In the genomic region with DNA sequence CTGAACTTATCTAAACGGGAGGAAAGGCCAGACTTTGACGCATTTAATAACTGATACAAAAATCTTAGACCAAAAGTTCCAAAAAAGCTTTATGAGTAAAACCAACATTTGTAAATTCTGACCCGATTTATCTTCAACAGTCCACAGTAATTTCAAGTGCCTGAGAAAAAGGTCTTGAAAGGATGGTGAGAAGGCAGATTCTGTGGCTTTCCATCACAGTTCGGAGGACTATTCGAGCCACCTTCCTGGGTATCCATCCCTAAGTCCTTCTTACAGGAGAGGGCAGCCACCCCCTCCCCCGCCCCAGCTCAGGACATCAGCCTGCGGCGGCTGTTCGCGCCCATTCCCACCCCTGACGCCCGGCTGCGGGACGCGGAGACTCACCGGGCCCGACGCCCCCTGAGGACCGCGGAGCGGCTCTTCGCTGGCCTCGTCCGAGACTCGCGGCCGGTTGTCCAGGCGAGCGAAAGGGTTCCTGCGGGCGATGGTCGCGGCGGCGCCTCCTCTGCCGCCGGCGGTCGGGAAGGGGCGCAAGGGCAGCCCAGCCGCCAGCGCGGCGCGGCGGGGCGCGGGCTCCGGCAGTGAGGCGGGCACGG, we compare ENCODE assay signal across 8 mouse cellular contexts. TPM values are rescaled to one million over a fixed set of nuclear protein-coding genes. Genes with fewer than 3 reads are reported as not detected.
A peak's percentile ranks its signal among the peaks of the same experiment; 100 is the strongest.
DNase-seq lines count a peak whose midpoint lies in the region; ATAC-seq and TF ChIP-seq lines count a peak whose summit lies in the region.

No protein-coding gene starts in this region.

- peak overlapping the region; percentile 93 for H3K4me2 ChIP-seq in heart, embryonic 14.5 days (ENCODE audit: low read length)
- H3K4me2 ChIP-seq in hindbrain, postnatal 0 days (ENCODE audit: low read depth, low read length) = peak overlapping the region; percentile 87
- H3K4me2 ChIP-seq in midbrain, embryonic 15.5 days = peak overlapping the region; percentile 87

- no peak for TF ChIP-seq CTCF in hindbrain, postnatal 0 days (IDR thresholded peaks at IDR 0.05; ENCODE audit: low read depth)

- peaks cover 2 to 5% of the 10 kb centered on the region in 2 experiments; a peak in 3 of 4 replicates for H3K4me1 ChIP-seq in heart, embryonic 14.5 days (ENCODE audit: control insufficient read depth in 2 of 2, insufficient read depth in 2 of 2, low read length in 2 of 2)
- no peaks in the 10 kb centered on the region for H3K4me1 ChIP-seq in hindbrain, postnatal 0 days (ENCODE audit: insufficient read depth, low read length)
- peaks cover 20% of the 10 kb centered on the region for H3K4me1 ChIP-seq in midbrain, embryonic 15.5 days

- H3K9me3 ChIP-seq in heart, embryonic 14.5 days (ENCODE audit: control insufficient read depth, low read length) = no peaks in the 10 kb centered on the region
- H3K9me3 ChIP-seq in hindbrain, postnatal 0 days (ENCODE audit: low read length) = no peaks in the 10 kb centered on the region
- no peaks in the 10 kb centered on the region for H3K9me3 ChIP-seq in midbrain, embryonic 15.5 days

- H3K27ac ChIP-seq in heart, embryonic 14.5 days (replicated peaks in 1 of 2; ENCODE audit: control insufficient read depth in 1 of 2, insufficient read depth in 1 of 2, low read depth in 2 of 2, low read length in 2 of 2) = peak overlapping the region in 1 of 2 experiments; percentile 74; a peak in 2 of 4 replicates
- H3K27ac ChIP-seq in hindbrain, postnatal 0 days = peak overlapping the region; percentile 88
- H3K27ac ChIP-seq in midbrain, embryonic 15.5 days = peak overlapping the region; percentile 93

- H3K9ac ChIP-seq in heart, embryonic 14.5 days (ENCODE audit: low read length) = peak overlapping the region; percentile 91
- peak overlapping the region; percentile 90 for H3K9ac ChIP-seq in hindbrain, postnatal 0 days (replicated peaks; ENCODE audit: low read length)
- H3K9ac ChIP-seq in midbrain, embryonic 15.5 days = peak overlapping the region; percentile 98

- H3K36me3 ChIP-seq in heart, embryonic 14.5 days (ENCODE audit: control insufficient read depth, insufficient read depth, low read length) = peaks cover 46% of the 10 kb centered on the region
- peaks cover 36% of the 10 kb centered on the region for H3K36me3 ChIP-seq in hindbrain, postnatal 0 days (ENCODE audit: insufficient read depth, low read length)
- H3K36me3 ChIP-seq in midbrain, embryonic 15.5 days (replicated peaks) = peaks cover 17% of the 10 kb centered on the region; the same call in 1 of the 2 replicates

- H3K27me3 ChIP-seq in heart, embryonic 14.5 days (ENCODE audit: control insufficient read depth, insufficient read depth, low read length) = no peaks in the 10 kb centered on the region
- H3K27me3 ChIP-seq in hindbrain, postnatal 0 days (ENCODE audit: insufficient read depth, low read length) = no peaks in the 10 kb centered on the region
- H3K27me3 ChIP-seq in midbrain, embryonic 15.5 days (replicated peaks) = no peaks in the 10 kb centered on the region

- no peak for DNase-seq in heart, postnatal 4 days
- DNase-seq in brain, adult 2 months (ENCODE audit: low read depth, low spot score) = peak; percentile 33
- peak; percentile 40 for DNase-seq in hindbrain, postnatal 0 days (ENCODE audit: low spot score)
- no peak for DNase-seq in thymus, postnatal 25 days
- no peak for DNase-seq in cerebellum, postnatal 14 days
- no peak for DNase-seq in ovary, postnatal 10 days (ENCODE audit: low spot score)

- WGBS in heart, embryonic 14.5 days = 1% methylated on average over 35 of the region's 51 CpGs
- WGBS in hindbrain, postnatal 0 days = 2% methylated on average over 48 of the region's 51 CpGs
- 1% methylated on average over 42 of the region's 51 CpGs for WGBS in midbrain, embryonic 15.5 days

- H3K4me3 ChIP-seq in heart, embryonic 14.5 days (ENCODE audit: control insufficient read depth in 1 of 2, insufficient read depth in 1 of 2, low read depth in 1 of 2, low read length in 2 of 2) = peak overlapping the region; percentile 65 to 88
- peak overlapping the region; percentile 93 for H3K4me3 ChIP-seq in hindbrain, postnatal 0 days (ENCODE audit: low read length)
- H3K4me3 ChIP-seq in midbrain, embryonic 15.5 days = peak overlapping the region; percentile 97

- no peak; the same call in 1 of the 2 replicates for ATAC-seq in heart, embryonic 14.5 days (ENCODE audit: insufficient number of reproducible peaks, insufficient read depth, low FRiP score, low read depth)
- ATAC-seq in hindbrain, postnatal 0 days = peak; percentile 55; the same call in 1 of the 2 replicates
- peak; percentile 70; the same call in 1 of the 2 replicates for ATAC-seq in midbrain, embryonic 15.5 days (replicated peaks)

RNA-seq across cellular contexts. Expression of a gene that starts 0.4 kb away (rescaled TPM):
- polyA plus RNA-seq in heart, embryonic 14.5 days (2014; fragmentation: Nextera tagmentation; extraction: Ambion mirVana) = 12.3 and 15.2 TPM in 2 replicates
- 10 to 100 TPM; 15.5 to 15.7 TPM for total RNA-seq in heart, postnatal 4 days (2021)
- 20.4 and 24.2 TPM in 2 replicates for total RNA-seq in hindbrain, postnatal 0 days (2014; rRNA removed)
- 15.3 and 15.7 TPM in 2 replicates for polyA plus RNA-seq in hindbrain, postnatal 0 days (2015; fragmentation: Nextera tagmentation; extraction: Ambion mirVana)
- 19.8 and 20.5 TPM in 2 replicates for polyA plus RNA-seq in midbrain, embryonic 15.5 days (2015; fragmentation: Nextera tagmentation; extraction: Ambion mirVana)

RNA-seq across cellular contexts. Expression of a gene that starts 40.7 kb away (rescaled TPM):
- polyA plus RNA-seq in heart, embryonic 14.5 days (2014; fragmentation: Nextera tagmentation; extraction: Ambion mirVana) = 54.9 and 60.3 TPM in 2 replicates
- 10 to 100 TPM; 29.7 to 31.2 TPM for total RNA-seq in heart, postnatal 4 days (2021)
- 28.4 and 67.3 TPM in 2 replicates for total RNA-seq in hindbrain, postnatal 0 days (2014; rRNA removed)
- 88.0 and 101 TPM in 2 replicates for polyA plus RNA-seq in hindbrain, postnatal 0 days (2015; fragmentation: Nextera tagmentation; extraction: Ambion mirVana)
- polyA plus RNA-seq in midbrain, embryonic 15.5 days (2015; fragmentation: Nextera tagmentation; extraction: Ambion mirVana) = 115 and 127 TPM in 2 replicates

RNA-seq across cellular contexts. Expression of a gene that starts 40.8 kb away (rescaled TPM):
- polyA plus RNA-seq in heart, embryonic 14.5 days (2014; fragmentation: Nextera tagmentation; extraction: Ambion mirVana) = 102 and 108 TPM in 2 replicates
- 100 to 1,000 TPM; 234 to 236 TPM for total RNA-seq in heart, postnatal 4 days (2021)
- total RNA-seq in hindbrain, postnatal 0 days (2014; rRNA removed) = 246 and 254 TPM in 2 replicates
- 95.3 and 97.2 TPM in 2 replicates for polyA plus RNA-seq in hindbrain, postnatal 0 days (2015; fragmentation: Nextera tagmentation; extraction: Ambion mirVana)
- 118 and 128 TPM in 2 replicates for polyA plus RNA-seq in midbrain, embryonic 15.5 days (2015; fragmentation: Nextera tagmentation; extraction: Ambion mirVana)

RNA-seq across cellular contexts. Expression of a gene that starts 41.0 kb away (rescaled TPM):
- 20.7 and 21.2 TPM in 2 replicates for polyA plus RNA-seq in heart, embryonic 14.5 days (2014; fragmentation: Nextera tagmentation; extraction: Ambion mirVana)
- 10 to 100 TPM; 37.9 to 50.7 TPM for total RNA-seq in heart, postnatal 4 days (2021)
- 65.1 and 69.5 TPM in 2 replicates for total RNA-seq in hindbrain, postnatal 0 days (2014; rRNA removed)
- polyA plus RNA-seq in hindbrain, postnatal 0 days (2015; fragmentation: Nextera tagmentation; extraction: Ambion mirVana) = 33.6 and 34.8 TPM in 2 replicates
- 63.5 and 68.6 TPM in 2 replicates for polyA plus RNA-seq in midbrain, embryonic 15.5 days (2015; fragmentation: Nextera tagmentation; extraction: Ambion mirVana)

RNA-seq across cellular contexts. Expression of a gene that starts 41.4 kb away (rescaled TPM):
- polyA plus RNA-seq in heart, embryonic 14.5 days (2014; fragmentation: Nextera tagmentation; extraction: Ambion mirVana) = 56.2 and 62.8 TPM in 2 replicates
- total RNA-seq in heart, postnatal 4 days (2021) = 10 to 100 TPM; 71.2 to 77.2 TPM
- 40.9 and 50.2 TPM in 2 replicates for total RNA-seq in hindbrain, postnatal 0 days (2014; rRNA removed)
- polyA plus RNA-seq in hindbrain, postnatal 0 days (2015; fragmentation: Nextera tagmentation; extraction: Ambion mirVana) = 46.2 and 46.6 TPM in 2 replicates
- polyA plus RNA-seq in midbrain, embryonic 15.5 days (2015; fragmentation: Nextera tagmentation; extraction: Ambion mirVana) = 60.7 and 62.0 TPM in 2 replicates

Comparison
In these comparisons a context has a peak if more than half of its experiments do, and no peak if none do; other contexts are left out.
1. DNase-seq: peak in brain, adult 2 months (single experiment) and hindbrain, postnatal 0 days (single experiment); none in heart, postnatal 4 days (single experiment), thymus, postnatal 25 days (single experiment), cerebellum, postnatal 14 days (0 of 2) and ovary, postnatal 10 days (single experiment).
2. Peak in every context shown above with its lines, with median percentiles within 50 percentile points of each other: H3K4me2 ChIP-seq, H3K4me3 ChIP-seq and H3K9ac ChIP-seq.